Mouse (Mus musculus): ENCODE data around the gene Pxmp4. TPM values are rescaled to one million over a fixed set of nuclear protein-coding genes. Genes with fewer than 3 reads are reported as not detected.
A peak's percentile ranks its signal among the peaks of the same experiment; 100 is the strongest.

Gene Pxmp4
- polyA plus RNA-seq, 1 experiment from 2014 or later: 44.9 TPM

DNA sequence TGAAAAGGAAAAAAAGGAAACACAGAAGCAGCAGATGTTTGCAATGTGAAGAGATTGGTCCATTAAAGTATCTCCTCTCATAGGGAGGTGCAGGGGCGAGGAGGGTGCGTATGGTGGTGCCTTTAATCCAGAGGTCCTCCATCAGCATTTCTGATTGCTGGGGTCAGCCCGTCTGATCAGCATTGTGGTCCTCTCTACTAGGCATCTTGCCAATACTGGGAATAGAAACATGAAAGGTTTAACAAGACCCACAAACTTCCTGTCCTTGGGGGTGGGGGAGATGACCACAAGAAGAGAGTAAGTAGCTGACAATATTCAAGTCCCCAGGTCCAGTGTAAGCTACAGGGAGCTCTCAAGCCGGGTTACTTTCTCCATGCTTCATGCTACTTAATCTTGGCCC, 32.8 kb downstream of the Pxmp4 start:
- H3K27ac ChIP-seq (ENCODE audit: low read length): peak overlapping the region; percentile 57; the same call in 1 of the 2 replicates
- WGBS (ENCODE audit: insufficient replicate concordance): 46% methylated on average over 4 of the region's 4 CpGs
- peaks cover 42% of the 10 kb centered on the region for H3K4me1 ChIP-seq (ENCODE audit: control insufficient read depth, low read depth, low read length)
- H3K9me3 ChIP-seq (replicated peaks; ENCODE audit: control insufficient read depth, low read length): no peaks in the 10 kb centered on the region
- H3K9ac ChIP-seq (ENCODE audit: low read depth, low read length): 0 out of 2 replicates have a peak overlapping the region, but pooled peaks have one; percentile 17
- peak overlapping the region; percentile 79 for H3K4me2 ChIP-seq (ENCODE audit: low read depth, low read length)
- ATAC-seq (ENCODE audit: low read depth): no peak
- peak overlapping the region; percentile 79 for H3K4me3 ChIP-seq (ENCODE audit: low read depth, low read length)
- H3K27me3 ChIP-seq (ENCODE audit: control insufficient read depth, insufficient read depth, low read depth, low read length): no peaks in the 10 kb centered on the region
- H3K36me3 ChIP-seq (ENCODE audit: control insufficient read depth, insufficient read depth): no peaks in the 10 kb centered on the region; the same call in 1 of the 2 replicates

DNA sequence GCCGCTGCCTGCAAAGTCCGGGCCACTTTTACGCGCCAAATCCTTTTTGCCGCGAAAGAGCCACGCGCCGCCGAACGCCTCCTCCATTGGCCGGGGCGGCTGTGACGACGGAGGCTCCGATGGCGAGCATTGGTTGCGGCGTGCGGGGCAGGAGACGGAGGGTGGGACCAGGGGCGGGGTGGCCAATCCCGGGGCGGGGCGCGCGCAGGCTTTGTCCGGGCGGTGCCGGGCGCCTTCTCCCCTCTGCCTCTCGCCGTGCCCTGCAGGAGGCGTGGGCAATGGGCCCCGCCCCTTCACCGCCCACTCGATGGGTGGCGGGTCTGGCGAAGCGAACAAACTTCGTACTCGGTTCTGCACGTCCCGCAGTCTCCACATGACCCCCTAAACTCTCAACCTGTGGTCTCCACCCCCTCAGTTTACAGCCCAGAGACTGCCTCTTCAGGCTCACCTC, 33.6 kb downstream of the Pxmp4 start, which contains the start of gene E2f1:
Gene E2f1, minus strand, starts transcription at position 57 of the 451 bp plus-strand sequence.
- peak; percentile 95 for ATAC-seq (ENCODE audit: low read depth)
- Histone ChIP-seq H3K27me3 (ENCODE audit: control insufficient read depth, insufficient read depth, low read depth, low read length) (no peaks in the 10 kb centered on the region), H3K4me3 (ENCODE audit: low read depth, low read length) (peak within 1 kb of the TSS; percentile 79), H3K4me1 (ENCODE audit: control insufficient read depth, low read depth, low read length) (peaks cover 50% of the 10 kb centered on the region), H3K9me3 (replicated peaks; ENCODE audit: control insufficient read depth, low read length) (no peaks in the 10 kb centered on the region), H3K4me2 (ENCODE audit: low read depth, low read length) (peak within 1 kb of the TSS; percentile 79), H3K36me3 (ENCODE audit: control insufficient read depth, insufficient read depth) (no peaks in the 10 kb centered on the region; the same call in 1 of the 2 replicates), H3K9ac (ENCODE audit: low read depth, low read length) (peak within 1 kb of the TSS; percentile 73), H3K27ac (ENCODE audit: low read length) (peak within 1 kb of the TSS; percentile 84)
- WGBS (ENCODE audit: insufficient replicate concordance): 0% methylated on average over 44 of the region's 44 CpGs

DNA sequence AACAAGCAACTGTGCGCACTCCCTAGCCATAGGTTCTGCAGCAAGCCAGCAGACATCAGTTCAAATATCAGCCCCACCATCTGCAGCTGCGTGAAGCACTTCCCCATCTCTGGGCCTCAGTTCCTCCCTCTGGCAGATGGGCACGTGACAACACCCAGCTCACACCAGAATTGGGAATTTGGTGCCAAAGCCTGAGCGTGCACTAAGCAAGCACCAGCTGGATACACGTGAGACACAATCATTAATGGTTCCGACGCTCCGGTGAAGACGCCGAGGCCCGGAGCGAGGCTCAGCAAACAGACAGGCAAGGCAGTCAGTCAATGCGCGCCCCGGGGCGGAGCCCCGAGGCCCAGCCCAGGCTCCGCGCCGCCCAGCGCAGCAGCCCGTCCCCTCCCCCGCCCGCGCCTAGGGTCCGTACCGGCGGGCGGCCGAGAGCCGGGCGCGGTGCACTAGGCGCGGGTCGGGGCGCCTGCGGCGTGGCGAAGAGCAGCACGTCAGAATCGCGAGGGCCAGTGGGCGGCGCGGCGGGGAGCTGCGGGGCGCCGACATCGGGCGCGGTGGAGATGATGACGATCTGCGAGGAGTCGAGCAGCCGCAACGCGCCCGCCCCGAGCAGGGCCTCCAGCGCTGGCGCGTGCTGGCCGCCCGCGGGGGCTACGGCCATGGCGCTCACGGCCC, 34.3 kb downstream of the Pxmp4 start:
- peak; percentile 80 for ATAC-seq (ENCODE audit: low read depth)
- Histone ChIP-seq H3K36me3 (ENCODE audit: control insufficient read depth, insufficient read depth) (peaks cover 4% of the 10 kb centered on the region), H3K27ac (ENCODE audit: low read length) (peak overlapping the region; percentile 84), H3K4me1 (ENCODE audit: control insufficient read depth, low read depth, low read length) (peaks cover 52% of the 10 kb centered on the region), H3K9me3 (replicated peaks; ENCODE audit: control insufficient read depth, low read length) (no peaks in the 10 kb centered on the region), H3K4me2 (ENCODE audit: low read depth, low read length) (peak overlapping the region; percentile 79), H3K9ac (ENCODE audit: low read depth, low read length) (peak overlapping the region; percentile 73), H3K4me3 (ENCODE audit: low read depth, low read length) (peak overlapping the region; percentile 79), H3K27me3 (ENCODE audit: control insufficient read depth, insufficient read depth, low read depth, low read length) (no peaks in the 10 kb centered on the region)
- WGBS (ENCODE audit: insufficient replicate concordance): under 1% methylated on average over 62 of the region's 70 CpGs

DNA sequence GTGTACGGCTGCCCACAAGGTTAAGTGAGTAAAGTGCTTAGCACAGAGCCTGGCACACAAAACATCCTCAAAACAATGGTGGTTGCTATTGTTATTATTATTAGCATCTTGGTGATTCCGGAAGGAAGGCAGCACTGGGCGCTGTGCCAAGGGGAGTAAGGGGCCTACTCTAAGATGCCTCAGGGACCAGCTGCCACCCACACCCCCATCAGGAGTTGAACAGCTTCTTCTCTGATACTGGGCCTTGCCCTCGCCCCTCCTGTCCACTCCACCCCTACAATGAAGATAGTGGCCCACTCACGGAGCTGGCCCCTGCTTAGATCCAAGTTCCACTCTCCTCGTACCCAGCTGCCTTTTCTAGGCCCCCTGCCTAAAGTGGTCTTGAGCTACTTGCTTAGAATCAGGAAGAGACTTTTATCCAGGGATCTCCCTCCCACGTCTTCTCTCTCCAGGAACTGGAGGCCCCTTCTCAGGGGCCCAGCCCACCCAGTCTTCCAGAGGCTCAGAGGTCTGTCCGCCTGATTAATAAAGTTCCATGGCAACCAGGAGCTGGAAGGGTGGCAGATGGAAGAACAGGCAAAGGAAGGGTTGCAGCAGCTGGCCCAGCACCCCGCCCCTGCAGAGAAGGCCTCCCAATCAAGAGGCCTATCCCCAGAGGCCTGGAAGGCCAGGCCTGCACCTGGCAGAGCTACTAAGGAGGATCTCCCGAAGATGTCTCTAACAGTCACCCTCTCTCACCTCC, 35.0 kb downstream of the Pxmp4 start:
- Histone ChIP-seq H3K4me2 (ENCODE audit: low read depth, low read length) (peak overlapping the region; percentile 79), H3K36me3 (ENCODE audit: control insufficient read depth, insufficient read depth) (peaks cover 11% of the 10 kb centered on the region), H3K4me1 (ENCODE audit: control insufficient read depth, low read depth, low read length) (peaks cover 52% of the 10 kb centered on the region), H3K9me3 (replicated peaks; ENCODE audit: control insufficient read depth, low read length) (no peaks in the 10 kb centered on the region), H3K9ac (ENCODE audit: low read depth, low read length) (peak overlapping the region; percentile 73), H3K4me3 (ENCODE audit: low read depth, low read length) (peak overlapping the region; percentile 79), H3K27me3 (ENCODE audit: control insufficient read depth, insufficient read depth, low read depth, low read length) (no peaks in the 10 kb centered on the region), H3K27ac (ENCODE audit: low read length) (peak overlapping the region; percentile 84)
- ATAC-seq (ENCODE audit: low read depth): peak; percentile 3; the same call in 1 of the 2 replicates
- 15% methylated on average over 10 of the region's 10 CpGs for WGBS (ENCODE audit: insufficient replicate concordance)

DNA sequence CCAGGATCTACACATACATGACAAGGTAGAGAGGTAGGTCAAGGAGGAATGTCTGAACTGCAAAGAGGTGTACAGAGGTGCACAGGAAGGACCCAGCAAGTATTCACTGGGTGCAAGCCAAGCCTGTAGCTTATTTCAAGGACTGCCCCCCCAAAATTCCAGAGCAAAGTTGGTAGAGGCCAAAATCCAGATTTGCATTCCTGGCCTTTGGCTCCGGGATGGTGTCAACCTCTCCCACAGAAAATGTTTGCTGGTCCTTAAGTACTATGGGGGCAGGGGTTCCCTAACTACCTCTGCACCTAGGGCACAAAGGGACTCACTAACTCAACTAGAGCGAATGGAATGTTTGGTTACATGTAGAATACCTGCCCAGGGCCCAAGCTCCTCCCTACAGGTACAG, 35.7 kb downstream of the Pxmp4 start:
- 64% methylated on average over 2 of the region's 2 CpGs for WGBS (ENCODE audit: insufficient replicate concordance)
- no peak for ATAC-seq (ENCODE audit: low read depth)
- Histone ChIP-seq H3K9me3 (replicated peaks; ENCODE audit: control insufficient read depth, low read length) (no peaks in the 10 kb centered on the region), H3K4me1 (ENCODE audit: control insufficient read depth, low read depth, low read length) (peaks cover 52% of the 10 kb centered on the region), H3K4me2 (ENCODE audit: low read depth, low read length) (peak overlapping the region; percentile 79), H3K27me3 (ENCODE audit: control insufficient read depth, insufficient read depth, low read depth, low read length) (no peaks in the 10 kb centered on the region), H3K9ac (ENCODE audit: low read depth, low read length) (peak overlapping the region; percentile 73), H3K36me3 (ENCODE audit: control insufficient read depth, insufficient read depth) (peaks cover 18% of the 10 kb centered on the region), H3K27ac (ENCODE audit: low read length) (peak overlapping the region; percentile 84), H3K4me3 (ENCODE audit: low read depth, low read length) (peak overlapping the region; percentile 79)

DNA sequence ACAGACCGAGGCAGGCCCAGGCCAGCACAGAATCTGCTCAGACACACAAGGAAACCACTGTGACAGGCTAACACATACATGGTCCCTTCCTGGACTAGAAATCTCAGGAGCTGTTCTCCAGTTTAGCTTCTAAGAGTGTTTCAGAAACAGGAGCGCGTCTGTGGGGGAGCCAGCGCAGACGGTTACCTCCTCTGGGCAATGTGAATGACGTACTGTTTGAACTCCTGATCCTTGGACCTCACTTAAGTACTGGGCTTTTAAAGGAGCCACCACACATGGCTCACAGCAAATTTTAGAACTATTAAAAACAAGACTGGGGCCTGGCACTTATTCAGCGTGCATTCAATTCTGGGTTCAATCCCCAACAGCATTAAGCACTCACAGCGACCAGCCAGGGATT, 36.9 kb downstream of the Pxmp4 start:
- no peak overlapping the region for H3K4me3 ChIP-seq (ENCODE audit: low read depth, low read length)
- H3K4me2 ChIP-seq (ENCODE audit: low read depth, low read length): no peak overlapping the region
- no peak for ATAC-seq (ENCODE audit: low read depth)
- H3K9ac ChIP-seq (ENCODE audit: low read depth, low read length): no peak overlapping the region
- H3K9me3 ChIP-seq (replicated peaks; ENCODE audit: control insufficient read depth, low read length): no peaks in the 10 kb centered on the region
- WGBS (ENCODE audit: insufficient replicate concordance): 76% methylated on average over 8 of the region's 8 CpGs
- peaks cover 25% of the 10 kb centered on the region for H3K36me3 ChIP-seq (ENCODE audit: control insufficient read depth, insufficient read depth)
- H3K27ac ChIP-seq (ENCODE audit: low read length): no peak overlapping the region
- H3K4me1 ChIP-seq (ENCODE audit: control insufficient read depth, low read depth, low read length): peaks cover 52% of the 10 kb centered on the region
- no peaks in the 10 kb centered on the region for H3K27me3 ChIP-seq (ENCODE audit: control insufficient read depth, insufficient read depth, low read depth, low read length)

DNA sequence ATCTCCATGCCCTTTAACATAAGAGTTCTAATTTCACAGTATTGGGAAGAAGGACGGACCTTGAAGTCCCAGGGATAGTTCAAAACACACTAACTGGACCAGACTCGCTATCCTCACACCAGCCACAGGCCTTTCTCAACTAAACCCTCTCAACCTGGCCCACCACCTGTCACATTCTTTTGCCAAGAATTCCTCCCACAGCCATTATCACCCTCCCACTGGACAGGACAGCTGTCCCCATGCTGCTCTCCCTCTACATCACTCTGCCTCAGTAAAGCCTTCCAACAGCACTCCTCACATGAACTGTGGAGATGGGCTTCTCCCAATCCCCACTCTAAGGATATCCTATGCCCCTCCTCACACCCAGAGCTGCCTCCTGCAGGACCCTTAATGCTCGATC, 37.9 kb downstream of the Pxmp4 start:
- Histone ChIP-seq H3K4me2 (ENCODE audit: low read depth, low read length) (no peak overlapping the region), H3K9me3 (replicated peaks; ENCODE audit: control insufficient read depth, low read length) (no peaks in the 10 kb centered on the region), H3K36me3 (ENCODE audit: control insufficient read depth, insufficient read depth) (peaks cover 34% of the 10 kb centered on the region), H3K4me3 (ENCODE audit: low read depth, low read length) (no peak overlapping the region), H3K4me1 (ENCODE audit: control insufficient read depth, low read depth, low read length) (peaks cover 43% of the 10 kb centered on the region), H3K27me3 (ENCODE audit: control insufficient read depth, insufficient read depth, low read depth, low read length) (no peaks in the 10 kb centered on the region), H3K9ac (ENCODE audit: low read depth, low read length) (no peak overlapping the region), H3K27ac (ENCODE audit: low read length) (no peak overlapping the region)
- 78% methylated on average over 3 of the region's 3 CpGs for whole genome bisulfite sequencing (ENCODE audit: insufficient replicate concordance)
- no peak for ATAC-seq (ENCODE audit: low read depth)

DNA sequence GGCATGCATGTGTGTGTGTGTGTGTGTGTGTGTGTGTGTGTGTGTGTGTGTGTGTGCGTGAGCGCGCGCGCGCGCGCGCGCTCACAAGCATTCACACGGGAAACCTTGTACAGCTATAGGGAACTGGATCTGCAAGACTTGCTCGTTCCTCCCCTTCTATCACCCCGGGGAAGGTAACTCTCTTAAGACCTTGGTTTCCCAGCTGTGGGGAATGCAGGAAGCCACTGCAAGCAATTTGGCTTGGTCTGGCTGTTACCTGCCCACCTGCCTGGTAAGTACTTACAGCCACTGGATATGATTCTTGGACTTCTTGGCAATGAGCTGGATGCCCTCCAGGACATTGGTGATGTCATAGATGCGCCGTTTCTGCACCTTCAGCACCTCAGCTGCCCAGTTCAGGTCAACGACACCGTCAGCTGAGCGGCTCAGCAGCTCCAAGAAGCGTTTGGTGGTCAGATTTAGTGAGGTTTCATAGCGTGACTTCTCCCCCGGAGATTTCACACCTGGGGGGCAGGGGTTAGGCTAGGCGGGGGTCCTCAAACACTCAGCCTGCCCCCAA, 39.8 kb downstream of the Pxmp4 start:
- H3K36me3 ChIP-seq (ENCODE audit: control insufficient read depth, insufficient read depth): peaks cover 36% of the 10 kb centered on the region
- no peak overlapping the region for H3K27ac ChIP-seq (ENCODE audit: low read length)
- no peak overlapping the region for H3K9ac ChIP-seq (ENCODE audit: low read depth, low read length)
- WGBS (ENCODE audit: insufficient replicate concordance): 91% methylated on average over 22 of the region's 22 CpGs
- H3K4me2 ChIP-seq (ENCODE audit: low read depth, low read length): no peak overlapping the region
- H3K4me1 ChIP-seq (ENCODE audit: control insufficient read depth, low read depth, low read length): peaks cover 41% of the 10 kb centered on the region
- H3K4me3 ChIP-seq (ENCODE audit: low read depth, low read length): no peak overlapping the region
- no peak for ATAC-seq (ENCODE audit: low read depth)
- no peaks in the 10 kb centered on the region for H3K9me3 ChIP-seq (replicated peaks; ENCODE audit: control insufficient read depth, low read length)
- H3K27me3 ChIP-seq (ENCODE audit: control insufficient read depth, insufficient read depth, low read depth, low read length): no peaks in the 10 kb centered on the region

Data from liver, embryonic 16.5 days (tissue).